Mouse (Mus musculus) small intestine, adult 2 months (tissue): ENCODE data around the gene Drg1.
"Not testable (repeated sequence)": the region's sequence is repeated elsewhere in the genome, so short reads cannot be mapped to it uniquely, and the experiment has no call there.

ENCODE experiments used
- CTCF ChIP-seq: fragments of 200-500 bp; IDR thresholded peaks from 2 replicates; pipeline ENCODE4 v1.5.1; 2012; ENCODE audit warnings: low read depth, mild to moderate bottlenecking, control low read depth, inconsistent platforms, low read length, moderate library complexity, mixed read lengths; ENCODE audit not compliant: insufficient replicate concordance, insufficient read length; ENCODE audit errors: extremely low read depth
- POLR2A ChIP-seq: fragments of 200-500 bp; IDR thresholded peaks from 2 replicates; pipeline ENCODE4 v1.6.1; 2012; ENCODE audit warnings: low read depth, mild to moderate bottlenecking, control low read depth, inconsistent platforms, low read length, moderate library complexity

GRCm38 (mm10) chr11:3153666-3154397 is 112.4 kb downstream of the Drg1 start:
- TF ChIP-seq CTCF, POLR2A: not testable (repeated sequence)
